Mouse (Mus musculus): ENCODE results near the gene Abtb2.

GRCm38 (mm10) chr2:103584093-103584492, 18.0 kb downstream of the Abtb2 start:
- TF ChIP-seq CTCF (IDR thresholded peaks at IDR 0.05; ENCODE audit: extremely low read depth, insufficient read depth, insufficient read length, insufficient replicate concordance): no peak
- TF ChIP-seq POLR2A (IDR thresholded peaks at IDR 0.05; ENCODE audit: low read depth, low read length): no peak
